Mouse (Mus musculus) spleen, postnatal 10 days (tissue): ENCODE data around the gene Rps6ka1.

Experiments
- DNase-seq, 2 experiments: peaks; one replicate each; pipeline ENCODE4 v3.0.0; 2021 to 2022; ENCODE audit warnings: low spot score in 2 of 2

The Rps6ka1 gene

DNA sequence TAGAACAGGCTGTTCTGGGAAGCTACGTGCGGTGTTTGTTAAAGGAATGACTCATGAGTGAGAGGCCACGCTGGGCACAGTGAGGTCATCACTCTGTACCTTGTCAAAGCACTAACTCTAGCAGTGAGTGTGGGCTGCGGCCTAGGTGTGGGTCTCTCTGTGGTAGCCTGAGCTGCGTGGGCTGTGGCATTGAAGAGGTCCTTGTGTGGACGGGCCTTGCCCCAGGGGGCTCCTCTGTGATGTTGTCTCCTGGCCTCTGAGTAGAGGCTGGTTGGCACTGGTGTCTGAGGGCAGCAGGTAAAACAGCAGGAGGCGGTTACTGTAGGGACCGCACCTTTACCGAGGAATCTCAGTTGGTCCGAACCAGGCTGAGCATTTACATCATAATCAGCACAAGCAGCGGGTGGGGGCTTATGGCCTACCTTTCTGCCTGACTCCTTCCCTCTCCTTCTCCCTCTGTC, 9.9 kb upstream of the Rps6ka1 start:
- no peak for DNase-seq

DNA sequence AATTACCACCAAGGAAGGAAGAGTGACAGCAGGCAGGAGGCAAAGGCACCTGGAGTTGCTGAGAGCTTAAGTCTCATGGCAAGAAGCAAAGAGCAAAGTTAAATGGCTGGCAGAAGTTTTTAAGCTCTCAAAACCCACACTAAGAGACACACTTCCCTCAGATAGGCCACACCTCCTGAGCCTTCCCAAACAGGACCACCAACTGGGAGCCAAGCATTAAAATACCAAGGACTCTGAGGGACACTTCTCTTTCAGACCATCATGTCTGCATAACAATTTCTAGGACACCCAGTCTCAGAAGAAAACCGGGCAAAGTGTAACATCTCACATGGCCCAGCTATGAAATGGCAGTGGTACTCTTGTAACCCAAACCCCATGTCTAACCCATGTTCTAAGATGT, 9.4 kb upstream of the Rps6ka1 start:
- no peak for DNase-seq

DNA sequence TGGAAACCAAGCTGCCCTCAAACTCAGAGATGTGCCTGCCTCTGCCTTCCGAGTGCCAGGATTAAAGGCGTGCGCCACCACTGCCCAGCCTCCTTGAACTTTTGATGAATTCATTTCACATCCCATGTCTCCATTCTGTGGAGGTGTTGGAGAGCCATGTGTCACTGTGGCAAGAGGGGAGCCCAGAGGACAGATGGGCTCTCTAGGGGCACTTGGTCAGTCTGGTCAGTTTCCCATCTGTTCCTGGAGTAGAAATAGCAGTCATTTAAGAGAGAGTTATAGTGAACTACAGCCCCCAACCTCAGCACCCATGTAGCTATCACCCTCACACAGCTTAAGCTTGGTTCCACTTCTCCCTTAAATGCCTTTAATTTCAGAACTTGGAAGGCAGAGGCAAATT, 8.4 kb upstream of the Rps6ka1 start:
- no peak for DNase-seq

DNA sequence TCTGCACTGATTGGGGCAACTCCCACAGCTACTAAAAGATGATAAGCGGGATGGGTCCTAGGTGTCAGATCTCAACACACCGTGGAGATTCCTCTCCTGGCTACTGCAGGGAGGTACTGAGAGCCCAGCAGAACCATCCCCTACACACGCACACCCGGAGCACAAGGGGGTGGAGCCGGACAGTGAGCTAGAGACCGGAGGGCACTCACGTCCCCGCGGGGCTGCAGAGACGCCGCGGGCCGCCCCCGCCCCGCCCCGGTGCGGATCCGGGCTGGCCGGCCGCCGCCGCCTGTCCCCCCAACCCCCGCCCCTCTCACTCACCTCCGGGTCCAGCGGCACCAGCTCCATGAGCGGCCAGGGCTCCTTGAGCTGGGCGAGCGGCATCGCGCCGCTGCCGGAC, 348 bp downstream of the Rps6ka1 start:
- no peak for DNase-seq

DNA sequence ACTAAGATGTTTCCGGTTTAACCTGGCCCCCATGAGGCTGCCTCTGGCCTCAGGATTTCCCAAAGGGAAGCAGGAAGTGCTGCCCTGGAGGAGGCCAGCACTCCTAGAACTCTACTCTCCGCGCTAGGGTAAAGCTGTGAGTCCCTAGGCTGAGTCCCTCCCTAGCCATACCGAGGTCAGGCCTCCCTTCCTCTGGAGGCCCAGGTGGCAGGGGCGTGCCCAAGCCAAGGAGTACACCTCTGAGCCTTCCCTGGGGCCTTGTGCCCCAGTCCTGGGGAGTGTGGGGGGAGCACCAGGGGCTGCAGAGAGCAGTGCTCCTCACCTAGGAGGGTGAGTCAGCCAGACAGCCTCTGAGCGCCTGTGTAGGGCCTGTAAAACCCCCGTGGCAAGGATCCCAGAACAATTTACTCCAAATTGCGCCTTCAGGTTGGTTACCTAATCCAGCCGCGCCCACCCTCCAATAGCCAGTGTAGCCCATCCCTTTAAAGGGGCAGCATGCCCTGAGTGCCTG, 1.6 kb downstream of the Rps6ka1 start:
- no peak for DNase-seq

DNA sequence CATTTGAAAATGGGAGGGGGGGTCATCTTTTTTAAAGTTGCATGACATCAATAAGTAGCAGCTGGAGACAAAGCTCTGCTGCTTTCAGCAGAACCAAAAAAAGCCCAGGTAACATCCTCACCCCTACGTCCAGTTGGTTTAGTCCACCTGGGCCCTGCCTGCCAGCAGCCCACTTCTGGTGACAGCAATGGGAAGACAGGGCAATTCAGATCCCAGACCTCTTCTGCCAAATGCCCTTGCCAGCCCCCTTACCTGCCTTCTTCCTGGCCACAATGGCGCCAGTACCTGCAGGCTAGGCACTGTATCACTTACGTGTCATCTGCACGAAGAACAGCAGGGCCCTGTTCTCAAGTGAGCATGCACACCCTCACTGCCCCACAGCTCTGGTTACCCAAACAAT, 2.3 kb downstream of the Rps6ka1 start:
- no peak for DNase-seq

DNA sequence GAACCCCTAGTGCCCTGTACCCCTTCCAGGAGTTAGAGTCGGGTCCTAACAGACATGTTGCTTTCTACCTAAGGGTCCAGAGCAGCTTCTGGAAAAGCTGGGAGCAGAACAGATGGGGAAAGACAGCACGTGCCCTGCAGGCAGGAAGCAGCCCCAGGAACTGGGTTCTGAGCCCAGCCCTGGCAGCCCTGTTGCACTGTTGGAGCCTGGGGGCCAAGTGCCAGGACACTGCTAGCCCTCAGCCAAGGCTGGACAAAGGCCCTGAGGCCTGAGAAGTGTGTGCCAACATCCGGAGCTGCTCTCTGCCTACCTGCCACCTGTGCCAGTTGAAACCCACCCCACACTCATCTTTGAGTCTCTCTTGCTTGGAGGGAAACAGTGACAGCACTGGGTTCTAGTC, 2.7 kb downstream of the Rps6ka1 start:
- DNase-seq = no peak

DNA sequence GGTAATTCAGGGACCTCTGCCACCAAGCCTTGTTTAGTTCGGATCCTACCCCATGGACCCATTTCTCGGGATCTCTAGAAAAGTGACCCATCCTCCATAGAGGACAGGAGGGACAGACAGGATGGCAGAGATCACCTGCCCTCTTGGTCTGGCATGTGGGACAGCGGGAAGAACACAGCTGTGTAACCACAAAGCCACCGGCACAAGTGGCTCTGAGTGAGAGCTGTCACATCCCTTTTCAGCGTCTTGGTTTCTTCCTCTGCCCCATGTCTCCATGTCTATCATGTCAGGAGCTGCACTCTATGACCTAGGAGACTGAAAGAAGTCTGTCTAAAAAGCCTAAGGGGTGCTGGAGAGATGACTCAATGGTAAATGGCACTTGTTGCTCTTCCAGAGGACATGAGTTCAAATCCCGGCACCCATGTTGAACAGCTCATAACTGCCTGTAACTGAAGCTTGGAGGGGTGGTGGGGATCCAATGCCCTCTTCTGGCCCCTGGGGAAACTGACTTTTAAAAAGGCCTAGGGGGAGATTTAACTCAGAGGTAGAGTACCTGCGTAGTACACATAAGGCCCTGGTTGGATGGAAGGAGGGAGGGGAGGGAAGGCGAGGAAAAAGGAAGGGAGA, 3.4 kb downstream of the Rps6ka1 start:
- no peak for DNase-seq

DNA sequence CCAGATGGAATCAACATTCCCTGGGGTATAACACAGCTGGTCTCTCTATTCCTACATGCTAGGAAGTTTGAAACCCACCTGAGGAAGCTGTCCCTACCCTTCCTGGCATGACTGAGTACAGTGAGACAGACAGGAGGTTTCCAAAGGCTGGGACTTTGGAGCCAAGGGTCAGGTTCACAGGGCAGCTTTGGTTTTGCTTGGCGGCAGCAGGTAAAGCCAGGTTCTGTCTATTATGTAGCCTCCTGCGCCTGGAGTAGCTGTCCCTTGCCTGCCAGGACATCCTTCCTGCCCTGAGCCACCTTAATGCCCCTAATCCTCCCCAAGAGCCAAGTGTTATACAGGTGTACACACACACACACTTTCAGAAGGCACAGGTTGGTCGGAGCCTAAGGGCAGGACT, 5.7 kb downstream of the Rps6ka1 start:
- DNase-seq = no peak

DNA sequence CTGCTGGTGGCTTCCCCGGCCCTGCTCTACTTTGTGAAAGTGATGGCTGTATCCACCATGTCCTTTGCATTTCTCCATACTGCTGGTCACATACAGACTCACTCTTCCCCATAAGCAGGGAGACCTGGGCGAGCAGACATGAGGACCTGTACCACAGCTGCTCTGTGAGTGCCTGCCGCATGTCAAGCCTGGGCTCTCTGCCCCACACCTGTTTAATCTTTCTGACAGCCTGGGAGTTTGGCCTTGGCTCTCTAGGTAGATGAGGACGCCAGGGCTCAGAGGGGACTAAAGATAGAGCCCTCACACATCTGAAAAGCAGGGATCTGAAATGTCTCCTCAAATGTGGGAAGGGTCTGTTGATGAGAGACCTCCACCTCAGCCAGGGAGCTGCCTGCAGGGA, 6.2 kb downstream of the Rps6ka1 start:
- no peak for DNase-seq

DNA sequence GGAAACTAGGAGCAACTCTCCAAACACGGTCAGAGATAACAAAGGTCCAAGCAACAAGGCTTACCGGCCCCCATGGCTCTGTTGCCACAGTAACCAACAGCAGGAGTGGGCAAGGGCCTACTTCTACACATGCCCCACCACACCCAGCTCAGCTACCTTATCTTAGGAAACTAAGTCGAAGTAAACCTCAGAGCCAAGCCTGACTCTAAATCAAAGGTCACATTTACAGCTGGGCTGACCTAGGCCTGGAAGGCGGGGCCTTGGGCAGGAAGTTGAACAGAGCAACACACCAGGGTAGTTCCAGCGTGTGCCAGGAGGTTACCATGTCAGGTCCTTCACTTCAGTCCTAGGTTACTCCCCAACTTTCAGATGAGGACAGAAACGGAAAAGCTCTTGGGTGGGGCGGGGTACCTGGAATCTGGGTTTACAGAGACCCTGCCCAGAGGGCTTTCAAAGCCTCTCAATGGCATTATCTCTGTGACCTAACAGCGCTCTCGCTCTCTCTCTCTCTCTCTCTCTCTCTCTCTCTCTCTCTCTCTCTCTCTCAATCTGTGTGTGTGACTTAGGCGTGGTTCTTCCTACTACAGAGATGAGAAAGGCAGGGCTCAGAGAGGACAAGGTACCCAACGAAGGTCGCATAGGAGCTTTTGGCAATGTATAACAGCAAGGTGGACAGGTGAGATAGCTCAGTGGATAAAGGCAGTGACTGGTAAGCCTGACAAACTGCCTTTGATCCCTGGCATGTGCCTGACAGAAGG, 8.3 kb downstream of the Rps6ka1 start:
- peak; percentile 32 to 59 for DNase-seq

DNA sequence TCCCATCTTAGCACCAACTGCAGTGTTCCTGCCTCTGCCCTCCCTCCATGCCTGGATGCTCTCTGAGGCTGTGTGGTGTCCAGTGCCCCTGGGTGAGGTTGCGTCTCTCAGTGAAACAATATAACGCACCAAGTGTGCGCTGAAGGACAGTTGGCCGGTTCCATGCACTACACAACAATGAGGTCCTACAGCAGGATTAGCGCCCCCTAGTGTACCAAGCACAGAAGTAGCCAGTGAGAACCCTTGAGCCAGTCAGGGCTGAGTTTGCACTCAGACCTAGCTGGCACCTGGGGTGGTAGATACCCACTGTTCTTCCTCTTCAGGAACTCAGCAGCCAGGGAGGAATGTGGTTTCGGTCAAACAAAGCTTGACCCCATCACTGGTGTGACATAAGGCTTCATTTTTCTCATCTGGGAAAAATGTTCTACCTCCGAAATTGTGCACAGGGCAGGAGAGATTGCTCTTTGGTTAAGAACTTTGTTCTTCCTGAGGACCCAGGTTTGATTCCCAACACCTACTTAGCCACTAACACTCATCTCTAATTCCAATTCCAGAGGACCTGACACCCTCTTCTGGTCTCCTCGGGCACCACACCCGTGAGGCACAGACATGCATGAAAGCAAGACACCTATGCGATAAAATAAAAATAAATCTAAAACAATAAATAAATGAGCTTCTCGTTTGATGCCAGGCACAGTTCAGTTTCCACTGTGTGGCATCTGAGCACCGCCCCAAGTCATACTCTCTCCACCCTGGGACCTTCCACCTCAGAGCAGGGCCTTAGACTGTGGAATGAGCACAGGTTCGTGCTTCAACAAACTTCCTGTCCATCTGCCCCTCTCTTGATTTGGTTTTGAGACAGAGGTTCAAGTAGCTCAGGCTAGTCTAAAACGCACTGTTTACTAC, 9.5 kb downstream of the Rps6ka1 start:
- DNase-seq = peak; percentile 39 to 67

DNA sequence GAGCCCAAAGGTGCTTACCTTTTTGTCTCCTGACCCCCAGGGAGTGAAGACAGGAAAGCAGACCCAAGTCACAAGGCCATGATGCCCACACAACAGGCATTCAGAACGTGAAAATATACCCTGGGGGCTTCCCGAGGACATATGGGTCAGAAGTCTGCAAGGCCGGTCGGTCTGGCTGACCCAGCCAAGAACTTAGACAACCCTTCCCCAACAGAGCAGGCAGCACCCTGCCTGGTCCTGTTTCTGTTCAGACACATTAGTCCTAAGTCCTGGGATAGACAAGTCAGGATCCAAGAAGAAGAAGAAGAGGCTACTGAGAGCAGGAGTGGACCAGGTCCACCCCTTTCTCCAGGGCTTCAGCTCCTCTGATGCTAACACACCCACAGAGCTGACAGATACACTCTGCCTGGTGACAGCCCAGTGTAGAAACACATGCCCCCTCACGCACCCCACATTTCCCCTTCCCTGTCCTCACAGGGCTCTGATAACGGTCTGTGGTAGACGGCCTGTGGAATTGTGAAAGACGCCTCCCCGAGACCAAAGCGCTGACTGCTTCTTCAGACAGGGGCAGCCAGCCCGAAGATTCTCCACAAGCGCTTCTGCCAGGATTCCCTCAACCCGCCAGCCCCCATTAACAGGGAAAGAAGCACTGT, 12.6 kb downstream of the Rps6ka1 start:
- DNase-seq = peak; percentile 50 to 54

DNA sequence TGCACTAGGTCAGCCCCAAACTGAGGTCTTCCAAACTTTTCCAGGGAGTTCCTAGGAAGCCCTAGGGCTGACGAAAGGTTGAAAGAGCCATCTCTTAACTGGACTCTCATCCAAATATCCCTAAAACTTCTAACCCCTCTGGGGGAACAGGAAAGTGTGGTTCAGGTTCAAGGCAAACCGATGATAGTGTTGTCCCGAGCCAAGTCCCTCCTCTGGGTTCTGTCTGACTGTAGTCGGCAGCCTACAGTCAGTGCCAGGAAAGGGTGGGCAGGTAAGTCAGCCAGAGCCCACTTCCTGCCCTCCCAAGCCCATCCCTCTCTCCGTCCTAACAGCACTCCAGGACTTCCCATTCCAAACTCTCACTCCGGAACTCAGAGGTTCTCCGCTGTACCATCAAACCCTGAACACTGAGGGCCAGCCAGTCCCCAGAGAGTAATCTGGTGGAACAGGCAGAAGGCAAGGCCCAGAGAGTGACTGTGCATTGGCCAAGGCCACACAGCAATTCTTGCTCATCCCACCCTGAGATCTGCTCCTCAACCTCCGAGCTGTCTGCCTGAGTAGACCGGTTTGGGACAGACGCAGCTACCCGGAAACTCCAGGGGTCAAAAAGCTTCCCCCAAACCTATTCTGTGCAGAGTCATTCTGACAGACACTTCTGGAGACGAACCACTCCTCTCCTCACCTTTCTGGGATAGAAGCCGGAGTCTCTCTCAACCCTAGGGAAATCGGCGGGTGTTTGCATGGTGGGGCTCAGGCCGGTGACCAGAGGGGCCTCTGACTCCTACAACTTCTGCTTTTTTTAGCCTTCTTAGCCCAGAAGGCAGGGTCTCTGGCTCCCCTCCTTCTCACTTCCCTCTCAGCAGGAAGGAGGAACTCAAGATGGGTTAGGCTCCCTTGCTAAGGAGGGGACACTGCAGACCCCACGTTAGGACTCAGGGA, 13.4 kb downstream of the Rps6ka1 start:
- DNase-seq = peak; percentile 60 to 69

DNA sequence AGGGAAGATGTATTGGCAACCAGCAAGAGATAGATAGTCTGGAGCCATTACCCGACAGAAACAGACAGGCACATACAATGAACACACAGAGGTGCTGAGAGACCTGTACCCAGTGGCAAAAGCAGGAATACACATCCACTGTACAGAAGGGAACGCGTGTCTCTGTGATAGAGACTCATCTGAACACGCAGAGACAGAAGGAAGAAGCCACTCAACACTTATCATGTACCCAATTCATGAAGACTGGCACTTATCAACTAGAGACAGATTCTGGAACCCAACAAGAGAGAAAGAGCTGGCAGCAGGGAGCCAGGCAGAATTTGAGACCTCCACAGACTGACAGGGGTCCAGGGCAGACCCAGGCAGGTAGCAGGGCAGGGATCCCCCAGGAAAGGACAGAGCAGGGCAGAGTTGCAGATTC, 14.2 kb downstream of the Rps6ka1 start:
- peak; percentile 52 to 68 for DNase-seq

DNA sequence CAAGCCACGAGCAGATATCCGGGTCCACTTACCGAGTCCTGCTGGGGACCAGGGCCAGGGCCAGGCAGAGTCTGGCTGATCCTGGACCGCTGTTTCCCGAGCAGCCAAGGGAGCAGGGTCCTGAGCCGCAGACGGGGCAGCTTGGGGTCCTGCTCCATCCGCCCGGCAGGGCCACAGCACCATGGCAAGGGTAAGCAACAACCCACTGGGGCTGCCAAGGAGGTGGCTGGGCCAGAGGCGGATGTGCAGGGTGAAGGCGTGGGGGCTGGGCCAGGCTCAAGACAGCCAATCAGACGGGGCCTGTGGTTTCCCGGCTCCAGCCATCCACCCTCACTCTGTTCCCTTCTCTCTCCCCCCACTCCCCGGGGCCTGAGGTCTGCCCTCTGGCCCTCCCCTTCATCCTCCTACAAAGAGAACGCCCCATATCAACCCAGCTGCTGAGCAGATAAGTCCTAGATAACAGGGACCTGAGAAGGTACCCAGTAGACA, 14.7 kb downstream of the Rps6ka1 start:
- DNase-seq = peak; percentile 81 to 89

DNA sequence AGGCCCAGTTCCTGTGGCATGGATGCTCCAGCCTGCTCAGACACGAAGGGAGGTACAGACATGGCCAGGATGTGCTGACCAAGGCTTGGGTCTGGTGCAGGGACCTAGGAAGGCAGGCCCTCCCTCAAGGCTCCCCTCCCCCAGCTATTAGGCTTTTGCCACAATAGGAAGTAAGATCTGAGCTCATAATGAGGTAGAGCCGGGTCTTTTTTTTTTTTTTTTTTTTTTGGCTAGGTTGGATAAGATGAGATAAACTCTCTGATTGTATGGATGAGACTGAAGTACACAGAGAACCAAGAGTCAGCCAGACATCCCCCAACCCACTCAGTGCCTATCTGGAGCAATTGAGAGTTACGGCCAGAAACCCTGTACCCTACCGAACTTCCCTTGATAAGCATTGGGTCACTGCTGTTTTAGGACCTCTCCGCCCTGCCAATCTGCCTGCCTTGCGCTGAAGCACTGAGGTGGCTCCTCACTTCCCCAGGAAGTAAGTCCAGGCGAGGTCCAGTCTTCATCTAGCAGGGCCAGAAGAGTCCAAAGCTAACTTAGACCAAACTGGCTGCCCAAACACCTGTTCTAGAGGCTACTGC, 15.3 kb downstream of the Rps6ka1 start:
- DNase-seq = peak in 1 of 2 experiments; percentile 56

DNA sequence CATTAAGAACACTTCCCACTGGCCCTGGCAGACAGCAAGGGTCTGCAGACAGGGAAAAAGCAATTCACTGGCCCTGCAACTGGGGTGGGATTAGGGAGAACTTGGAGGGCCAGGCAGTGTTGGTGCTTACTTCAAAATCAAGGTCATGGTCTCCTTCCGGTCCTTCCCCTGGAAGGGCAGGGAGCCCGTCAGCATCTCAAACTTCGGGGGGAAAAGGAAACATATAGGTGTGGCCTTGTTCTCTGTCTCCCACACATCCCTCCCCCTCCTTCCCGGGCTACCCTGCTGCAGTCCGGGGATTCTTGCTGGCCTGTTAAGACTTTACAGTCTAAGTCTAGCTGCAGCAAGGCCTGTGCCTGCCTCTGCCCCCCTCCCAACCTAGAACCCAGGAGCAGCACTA, 22.4 kb downstream of the Rps6ka1 start:
- DNase-seq = no peak

DNA sequence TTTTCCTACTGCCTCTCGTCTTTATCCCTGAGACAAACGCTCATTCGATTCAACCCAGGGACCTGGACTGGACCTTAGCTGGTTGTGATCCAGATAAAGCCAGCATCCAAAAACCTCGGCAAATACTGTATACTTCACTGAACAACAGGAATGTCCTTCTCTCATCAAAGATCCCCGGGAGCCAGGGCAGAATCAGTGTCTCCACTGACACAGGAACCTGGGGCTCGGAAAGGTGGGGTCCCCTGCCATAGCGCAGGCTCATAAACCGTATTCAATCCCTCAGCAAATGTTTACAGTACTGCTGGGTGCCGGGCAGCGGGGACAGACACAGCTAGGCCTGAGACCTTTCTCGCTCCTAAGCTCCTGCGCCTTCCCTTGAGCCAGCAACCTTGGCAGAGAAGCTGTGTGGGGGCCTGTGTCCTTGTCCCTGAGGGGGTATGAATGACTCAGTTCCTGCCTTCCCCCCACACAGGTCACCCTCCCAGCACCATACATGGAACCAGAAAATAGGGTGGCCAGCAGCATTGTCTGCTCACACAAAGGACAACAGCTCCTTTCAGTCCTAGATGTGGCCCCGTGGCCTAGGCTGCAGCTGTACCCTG, 23.1 kb downstream of the Rps6ka1 start:
- no peak for DNase-seq
